Mouse (Mus musculus): ENCODE data around the gene C2cd4c. TPM values are rescaled to one million over a fixed set of nuclear protein-coding genes. Genes with fewer than 3 reads are reported as not detected.

C2cd4c gene
- polyA plus RNA-seq, 1 experiment, result not detected

GRCm38 (mm10) chr10:79628377-79628776 lies 14.6 kb upstream of the C2cd4c start:
- 83% methylated on average over 5 of the region's 5 CpGs for WGBS

GRCm38 (mm10) chr10:79626156-79626555 lies 12.3 kb upstream of the C2cd4c start:
- 85% methylated on average over 10 of the region's 10 CpGs for WGBS
- no peak for TF ChIP-seq CTCF (IDR thresholded peaks at IDR 0.05; ENCODE audit: extremely low read depth, insufficient read depth, insufficient read length, insufficient replicate concordance)
- TF ChIP-seq POLR2A (IDR thresholded peaks at IDR 0.05; ENCODE audit: low read depth, low read length), result no peak
- no peaks in the 10 kb centered on the region for H3K4me1 ChIP-seq (ENCODE audit: control insufficient read depth, insufficient read depth, insufficient read length)
- no peaks in the 10 kb centered on the region for H3K36me3 ChIP-seq (ENCODE audit: control insufficient read depth, insufficient read depth, low read length)
- no peak overlapping the region for H3K27ac ChIP-seq (ENCODE audit: insufficient read depth, low read length)
- DNase-seq (ENCODE audit: low read depth in 1 of 2, low spot score in 2 of 2), result no peak
- no peak overlapping the region for H3K4me3 ChIP-seq (ENCODE audit: extremely low read depth, insufficient read depth, insufficient read length)
- no peaks in the 10 kb centered on the region for H3K27me3 ChIP-seq (ENCODE audit: control insufficient read depth, insufficient read depth, low read length)

More at GRCm38 (mm10) chr10:79628377-79628776, 14.6 kb upstream of the C2cd4c start:
- no peak overlapping the region for H3K27ac ChIP-seq (ENCODE audit: insufficient read depth, low read length)
- TF ChIP-seq POLR2A (IDR thresholded peaks at IDR 0.05; ENCODE audit: low read depth, low read length) (no peak), CTCF (IDR thresholded peaks at IDR 0.05; ENCODE audit: extremely low read depth, insufficient read depth, insufficient read length, insufficient replicate concordance) (no peak)
- H3K4me1 ChIP-seq (ENCODE audit: control insufficient read depth, insufficient read depth, insufficient read length), result no peaks in the 10 kb centered on the region
- no peaks in the 10 kb centered on the region for H3K27me3 ChIP-seq (ENCODE audit: control insufficient read depth, insufficient read depth, low read length)
- no peak for DNase-seq (ENCODE audit: low read depth in 1 of 2, low spot score in 2 of 2)
- no peak overlapping the region for H3K4me3 ChIP-seq (ENCODE audit: extremely low read depth, insufficient read depth, insufficient read length)
- no peaks in the 10 kb centered on the region for H3K36me3 ChIP-seq (ENCODE audit: control insufficient read depth, insufficient read depth, low read length)

DNA sequence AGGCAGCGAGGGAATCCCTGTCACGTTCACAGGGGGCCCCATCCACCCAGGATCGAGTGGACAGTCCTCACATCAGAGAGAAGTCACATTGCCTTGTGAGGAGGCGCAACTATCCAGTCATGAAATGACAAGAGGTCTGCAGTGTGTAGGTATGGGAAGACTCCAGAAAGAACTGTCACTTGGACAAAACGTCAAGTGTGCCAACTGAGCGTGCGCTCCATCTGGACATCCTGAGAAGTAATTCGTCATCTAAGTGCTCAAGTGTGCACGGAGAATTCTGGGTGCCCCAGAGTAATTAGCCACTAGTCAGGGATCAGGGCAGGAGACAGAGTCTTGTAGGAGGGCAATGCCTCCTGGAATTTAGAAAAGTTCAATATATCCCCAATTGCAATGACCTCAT lies 11.6 kb upstream of the C2cd4c start:
- WGBS, result 79% methylated on average over 9 of the region's 9 CpGs

GRCm38 (mm10) chr10:79623950-79624349 lies 10.1 kb upstream of the C2cd4c start:
- no peak overlapping the region for H3K27ac ChIP-seq (ENCODE audit: insufficient read depth, low read length)
- no peaks in the 10 kb centered on the region for H3K36me3 ChIP-seq (ENCODE audit: control insufficient read depth, insufficient read depth, low read length)
- H3K4me1 ChIP-seq (ENCODE audit: control insufficient read depth, insufficient read depth, insufficient read length), result no peaks in the 10 kb centered on the region
- TF ChIP-seq POLR2A (IDR thresholded peaks at IDR 0.05; ENCODE audit: low read depth, low read length) (no peak), CTCF (IDR thresholded peaks at IDR 0.05; ENCODE audit: extremely low read depth, insufficient read depth, insufficient read length, insufficient replicate concordance) (no peak)
- H3K4me3 ChIP-seq (ENCODE audit: extremely low read depth, insufficient read depth, insufficient read length), result no peak overlapping the region
- 76% methylated on average over 12 of the region's 12 CpGs for WGBS
- no peak for DNase-seq (ENCODE audit: low read depth in 1 of 2, low spot score in 2 of 2)
- no peaks in the 10 kb centered on the region for H3K27me3 ChIP-seq (ENCODE audit: control insufficient read depth, insufficient read depth, low read length)

More for the DNA sequence above, 11.6 kb upstream of the C2cd4c start:
- H3K4me3 ChIP-seq (ENCODE audit: extremely low read depth, insufficient read depth, insufficient read length), result no peak overlapping the region
- H3K4me1 ChIP-seq (ENCODE audit: control insufficient read depth, insufficient read depth, insufficient read length), result no peaks in the 10 kb centered on the region
- H3K36me3 ChIP-seq (ENCODE audit: control insufficient read depth, insufficient read depth, low read length), result no peaks in the 10 kb centered on the region
- no peak overlapping the region for H3K27ac ChIP-seq (ENCODE audit: insufficient read depth, low read length)
- no peak for DNase-seq (ENCODE audit: low read depth in 1 of 2, low spot score in 2 of 2)
- H3K27me3 ChIP-seq (ENCODE audit: control insufficient read depth, insufficient read depth, low read length), result no peaks in the 10 kb centered on the region
- TF ChIP-seq POLR2A (IDR thresholded peaks at IDR 0.05; ENCODE audit: low read depth, low read length), result no peak
- TF ChIP-seq CTCF (IDR thresholded peaks at IDR 0.05; ENCODE audit: extremely low read depth, insufficient read depth, insufficient read length, insufficient replicate concordance), result no peak

- TF ChIP-seq CTCF (IDR thresholded peaks at IDR 0.05; ENCODE audit: extremely low read depth, insufficient read depth, insufficient read length, insufficient replicate concordance) (no peak), POLR2A (IDR thresholded peaks at IDR 0.05; ENCODE audit: low read depth, low read length) (no peak)
- 86% methylated on average over 5 of the region's 5 CpGs for WGBS
- no peak overlapping the region for H3K27ac ChIP-seq (ENCODE audit: insufficient read depth, low read length)
- peaks cover 8% of the 10 kb centered on the region for H3K4me1 ChIP-seq (ENCODE audit: control insufficient read depth, insufficient read depth, insufficient read length)
- no peaks in the 10 kb centered on the region for H3K36me3 ChIP-seq (ENCODE audit: control insufficient read depth, insufficient read depth, low read length)
- H3K27me3 ChIP-seq (ENCODE audit: control insufficient read depth, insufficient read depth, low read length), result peaks cover 14% of the 10 kb centered on the region
- DNase-seq (ENCODE audit: low read depth in 1 of 2, low spot score in 2 of 2), result no peak
- H3K4me3 ChIP-seq (ENCODE audit: extremely low read depth, insufficient read depth, insufficient read length), result no peak overlapping the region
Measured at GRCm38 (mm10) chr10:79616376-79616775, 2.6 kb upstream of the C2cd4c start.

GRCm38 (mm10) chr10:79615860-79616259 lies 2.0 kb upstream of the C2cd4c start:
- peaks cover 8% of the 10 kb centered on the region for H3K4me1 ChIP-seq (ENCODE audit: control insufficient read depth, insufficient read depth, insufficient read length)
- WGBS, result 41% methylated on average over 8 of the region's 8 CpGs
- no peak for TF ChIP-seq CTCF (IDR thresholded peaks at IDR 0.05; ENCODE audit: extremely low read depth, insufficient read depth, insufficient read length, insufficient replicate concordance)
- no peak overlapping the region for H3K27ac ChIP-seq (ENCODE audit: insufficient read depth, low read length)
- no peaks in the 10 kb centered on the region for H3K36me3 ChIP-seq (ENCODE audit: control insufficient read depth, insufficient read depth, low read length)
- no peak overlapping the region for H3K4me3 ChIP-seq (ENCODE audit: extremely low read depth, insufficient read depth, insufficient read length)
- peaks cover 14% of the 10 kb centered on the region for H3K27me3 ChIP-seq (ENCODE audit: control insufficient read depth, insufficient read depth, low read length)
- DNase-seq (ENCODE audit: low read depth in 1 of 2, low spot score in 2 of 2), result no peak

- no peak overlapping the region for H3K27ac ChIP-seq (ENCODE audit: insufficient read depth, low read length)
- H3K4me1 ChIP-seq (ENCODE audit: control insufficient read depth, insufficient read depth, insufficient read length), result peaks cover 8% of the 10 kb centered on the region
- H3K36me3 ChIP-seq (ENCODE audit: control insufficient read depth, insufficient read depth, low read length), result no peaks in the 10 kb centered on the region
- DNase-seq (ENCODE audit: low read depth in 1 of 2, low spot score in 2 of 2), result no peak
- no peak for TF ChIP-seq POLR2A (IDR thresholded peaks at IDR 0.05; ENCODE audit: low read depth, low read length)
- TF ChIP-seq CTCF (IDR thresholded peaks at IDR 0.05; ENCODE audit: extremely low read depth, insufficient read depth, insufficient read length, insufficient replicate concordance), result no peak
- no peak overlapping the region for H3K4me3 ChIP-seq (ENCODE audit: extremely low read depth, insufficient read depth, insufficient read length)
- WGBS, result 94% methylated on average over 1 of the region's 1 CpGs
- H3K27me3 ChIP-seq (ENCODE audit: control insufficient read depth, insufficient read depth, low read length), result peaks cover 14% of the 10 kb centered on the region
Measured at GRCm38 (mm10) chr10:79614305-79614643, 449 bp upstream of the C2cd4c start.
